Mouse (Mus musculus) brain, embryonic 14.5 days (tissue): Measurements from ENCODE around the gene Dixdc1.

Experiments used
- CTCF ChIP-seq: fragments of 200-500 bp; IDR thresholded peaks from 2 replicates; pipeline ENCODE4 v1.5.1; 2012; ENCODE audit warnings: inconsistent platforms, mild to moderate bottlenecking, moderate library complexity, borderline replicate concordance; ENCODE audit not compliant: insufficient read depth, insufficient read length; ENCODE audit errors: extremely low read depth
- POLR2A ChIP-seq: fragments of 200-500 bp; IDR thresholded peaks from 2 replicates; pipeline ENCODE4 v1.6.1; 2012; ENCODE audit warnings: mild to moderate bottlenecking, inconsistent platforms, borderline replicate concordance; ENCODE audit not compliant: poor library complexity, insufficient read depth, insufficient read length, severe bottlenecking; ENCODE audit errors: extremely low read depth

DNA sequence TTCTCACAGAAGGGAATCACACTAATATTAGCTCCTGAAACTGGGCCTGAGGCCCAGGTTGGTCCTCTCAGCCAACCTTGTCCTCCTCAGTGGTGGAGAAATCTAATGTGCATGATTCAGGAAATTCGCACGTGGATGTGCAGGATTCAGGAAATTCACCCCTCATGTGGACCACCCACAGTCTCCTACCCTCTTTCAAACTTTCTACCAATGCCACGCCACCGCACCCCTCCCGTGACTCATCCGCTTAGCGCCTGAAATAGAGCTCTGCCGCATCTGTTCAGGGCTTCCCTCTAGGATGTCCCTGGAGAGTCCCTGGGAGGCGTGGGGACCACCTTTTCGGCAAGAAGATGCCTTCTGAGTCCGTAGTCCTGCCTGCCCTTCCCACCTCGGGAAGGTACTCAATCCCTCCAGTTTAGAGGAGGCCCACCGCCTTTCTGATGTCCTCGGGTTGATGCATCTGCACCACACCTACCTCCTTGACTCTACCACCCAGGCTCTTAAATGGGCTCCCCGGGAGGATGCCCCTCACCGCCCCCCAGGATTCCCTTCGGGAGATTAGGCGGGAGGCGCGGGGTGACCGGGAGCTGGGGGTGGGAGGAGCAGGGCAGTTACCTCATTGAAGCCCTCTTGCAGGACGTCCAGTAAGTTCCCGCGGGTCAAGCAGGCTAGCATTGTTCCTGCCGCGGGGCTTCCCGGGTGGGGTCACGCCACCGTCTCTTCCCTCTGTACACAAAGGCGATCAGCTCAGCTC lies 12.0 kb downstream of the Dixdc1 start:
- no peak; the same call in 1 of the 2 replicates for TF ChIP-seq POLR2A
- no peak for TF ChIP-seq CTCF
